Mouse (Mus musculus) heart, embryonic 13.5 days (tissue): Measurements from ENCODE around the gene Prelp. TPM values are rescaled to one million over a fixed set of nuclear protein-coding genes. Genes with fewer than 3 reads are reported as not detected.

Experiments used
- ATAC-seq: fragments of 200-750 bp; cut with Nextera tagmentation; 2 replicates; pipeline ENCODE4 v1.8.0; 2017; ENCODE audit warnings: moderate TSS enrichment; ENCODE audit not compliant: insufficient number of reproducible peaks, low FRiP score, low TSS enrichment; ENCODE audit errors: extremely low read depth
- H3K27ac ChIP-seq: fragments of 300-500 bp; sonication (generic); replicated peaks from 2 replicates; pipeline ENCODE4 v1.5.1; 2015; ENCODE audit warnings: moderate library complexity, mild to moderate bottlenecking, inconsistent platforms
- H3K27me3 ChIP-seq: fragments of 300-500 bp; sonication (generic); replicated peaks from 2 replicates; pipeline ENCODE4 v1.6.1; 2015; ENCODE audit warnings: mild to moderate bottlenecking, inconsistent platforms
- H3K36me3 ChIP-seq: fragments of 300-500 bp; sonication (generic); 2 replicates; pipeline ENCODE4 v1.6.1; 2015; ENCODE audit warnings: mild to moderate bottlenecking, inconsistent platforms
- H3K4me1 ChIP-seq: fragments of 300-500 bp; sonication (generic); 2 replicates; pipeline ENCODE4 v1.6.1; 2015; ENCODE audit warnings: inconsistent platforms
- H3K4me2 ChIP-seq: fragments of 300-500 bp; sonication (generic); 2 replicates; pipeline ENCODE4 v1.6.1; 2015; ENCODE audit warnings: inconsistent platforms, mild to moderate bottlenecking, moderate library complexity
- H3K4me3 ChIP-seq: fragments of 300-500 bp; sonication (generic); 2 replicates; pipeline ENCODE4 v1.5.1; 2015; ENCODE audit warnings: moderate library complexity, mild to moderate bottlenecking, inconsistent platforms
- H3K9ac ChIP-seq: fragments of 300-500 bp; sonication (generic); 2 replicates; pipeline ENCODE4 v1.6.1; 2015; ENCODE audit warnings: inconsistent platforms, mild to moderate bottlenecking, moderate library complexity
- H3K9me3 ChIP-seq: fragments of 300-500 bp; sonication (generic); 2 replicates; pipeline ENCODE4 v1.6.1; 2016; ENCODE audit warnings: inconsistent platforms
- WGBS: fragments of 180-500 bp; shearing (Covaris S2); methylation state at CpG from one replicate; pipeline ENCODE4 v1.1.7; 2015; ENCODE audit warnings: mixed read lengths; 5-methylcytosine and 5-hydroxymethylcytosine counted together
- polyA plus RNA-seq: library from polyadenylated mRNA; unstranded; fragments of >200 nt; fragmentation: Nextera tagmentation; extraction: Ambion mirVana; gene quantifications from 2 replicates; pipeline ENCODE4 v1.2.1, GENCODE M21; 2015

Prelp gene
- polyA plus RNA-seq, 1 experiment from 2014 or later = 3.1 TPM

DNA sequence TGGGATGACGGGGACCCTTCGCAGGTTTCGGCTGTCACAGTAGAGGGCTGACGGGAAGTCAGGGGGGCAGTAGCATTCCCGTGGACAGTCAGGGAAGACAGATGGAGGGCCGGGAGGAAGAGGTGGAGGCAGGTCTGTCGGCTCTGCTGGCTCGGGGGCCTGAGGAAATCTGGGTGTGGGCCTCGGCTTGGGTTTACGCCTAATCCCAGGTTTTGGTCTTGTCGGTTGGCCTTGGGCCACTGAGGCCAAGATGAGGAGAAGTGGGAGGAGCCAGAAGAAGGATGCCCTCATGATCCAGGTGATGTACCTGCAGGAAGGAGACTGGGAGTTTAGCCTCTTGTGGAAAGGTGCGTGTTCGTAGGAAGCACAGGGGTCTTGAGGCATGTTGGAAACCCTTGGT, 6.1 kb downstream of the Prelp start:
- peaks cover 32% of the 10 kb centered on the region for H3K27me3 ChIP-seq
- WGBS = 77% methylated on average over 13 of the region's 13 CpGs
- no peaks in the 10 kb centered on the region for H3K36me3 ChIP-seq
- peaks cover 41% of the 10 kb centered on the region for H3K4me1 ChIP-seq
- no peak overlapping the region for H3K9ac ChIP-seq
- H3K27ac ChIP-seq = no peak overlapping the region
- no peaks in the 10 kb centered on the region for H3K9me3 ChIP-seq
- H3K4me2 ChIP-seq = no peak overlapping the region
- no peak overlapping the region for H3K4me3 ChIP-seq
- no peak for ATAC-seq

- H3K4me1 ChIP-seq = peaks cover 44% of the 10 kb centered on the region
- 65% methylated on average over 6 of the region's 6 CpGs for WGBS
- H3K9ac ChIP-seq = no peak overlapping the region
- no peak overlapping the region for H3K4me3 ChIP-seq
- no peak overlapping the region for H3K27ac ChIP-seq
- no peaks in the 10 kb centered on the region for H3K9me3 ChIP-seq
- peaks cover 22% of the 10 kb centered on the region for H3K27me3 ChIP-seq
- ATAC-seq = no peak
- H3K36me3 ChIP-seq = no peaks in the 10 kb centered on the region
- no peak overlapping the region for H3K4me2 ChIP-seq
These were observed 8.2 kb downstream of the Prelp start for GRCm38 (mm10) chr1:133913018-133913417.

DNA sequence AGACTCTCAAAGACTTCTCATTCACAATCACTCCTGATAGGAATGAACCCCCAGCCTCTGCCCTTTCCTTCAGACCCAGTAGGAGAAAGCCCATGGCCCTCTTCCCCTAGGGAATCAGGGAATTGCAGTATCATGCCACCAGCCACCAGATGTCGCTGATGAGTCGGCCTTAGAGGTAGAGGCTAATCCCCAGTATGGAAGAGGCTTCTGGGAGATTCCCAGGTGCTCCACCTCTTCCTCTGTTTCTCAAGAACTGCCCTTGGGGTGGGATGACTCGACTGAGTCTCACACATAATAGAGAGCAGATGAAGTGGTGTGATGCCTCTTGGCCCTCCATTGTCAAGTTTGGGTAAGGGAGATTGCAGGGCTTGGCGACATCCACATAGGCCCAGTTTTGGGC, 9.8 kb downstream of the Prelp start:
- no peak for ATAC-seq
- Histone ChIP-seq H3K9me3 (no peaks in the 10 kb centered on the region), H3K4me1 (peaks cover 35% of the 10 kb centered on the region), H3K27ac (no peak overlapping the region), H3K4me2 (no peak overlapping the region), H3K9ac (no peak overlapping the region; the same call in 1 of the 2 replicates), H3K36me3 (no peaks in the 10 kb centered on the region), H3K27me3 (peaks cover 34% of the 10 kb centered on the region), H3K4me3 (no peak overlapping the region)
- WGBS = 30% methylated on average over 4 of the region's 4 CpGs

DNA sequence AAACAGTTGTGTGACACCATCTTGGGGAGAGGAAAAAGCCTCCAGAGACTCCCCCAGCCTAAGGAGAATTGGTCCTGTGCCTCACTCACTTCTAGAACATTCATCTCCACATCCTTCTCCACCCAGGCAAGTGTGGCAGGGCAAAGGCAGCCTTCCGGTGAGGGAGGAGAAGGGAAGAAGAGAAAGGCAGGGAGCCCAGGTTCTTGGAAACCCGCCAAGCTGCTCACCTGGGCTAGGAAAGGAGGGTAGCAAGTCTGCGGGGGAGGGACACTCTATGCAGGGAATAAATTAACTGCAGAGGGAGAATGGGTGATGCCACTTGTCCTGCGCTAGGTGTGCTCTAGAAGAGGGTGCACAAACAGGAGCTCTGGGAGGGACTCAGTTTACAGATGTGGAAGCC, 10.2 kb downstream of the Prelp start:
- Histone ChIP-seq H3K4me2 (no peak overlapping the region), H3K4me3 (no peak overlapping the region), H3K27me3 (peaks cover 39% of the 10 kb centered on the region), H3K4me1 (peaks cover 30% of the 10 kb centered on the region), H3K36me3 (no peaks in the 10 kb centered on the region), H3K27ac (no peak overlapping the region), H3K9me3 (no peaks in the 10 kb centered on the region), H3K9ac (no peak overlapping the region)
- 58% methylated on average over 4 of the region's 4 CpGs for WGBS
- no peak for ATAC-seq

DNA sequence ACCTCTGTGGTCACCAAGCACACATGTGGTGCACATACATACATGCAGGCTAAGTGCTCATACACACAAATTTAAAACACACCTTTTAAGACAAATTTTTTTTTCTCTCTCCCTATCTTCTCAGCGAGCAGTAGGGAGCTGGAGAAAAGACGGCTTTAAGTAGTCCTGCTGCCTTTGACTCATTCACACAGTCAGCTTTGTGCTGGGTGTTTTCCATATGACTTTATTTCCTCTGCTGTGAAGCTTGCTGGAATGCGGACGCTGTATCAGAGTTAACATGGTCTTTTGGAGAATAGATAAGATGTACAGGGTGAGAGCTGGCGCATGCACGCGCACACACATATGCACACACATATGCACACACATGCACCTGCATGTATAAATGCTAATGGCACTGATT, 11.1 kb downstream of the Prelp start:
- no peaks in the 10 kb centered on the region for H3K9me3 ChIP-seq
- H3K4me3 ChIP-seq = no peak overlapping the region
- 61% methylated on average over 7 of the region's 7 CpGs for WGBS
- H3K9ac ChIP-seq = no peak overlapping the region
- peaks cover 44% of the 10 kb centered on the region for H3K27me3 ChIP-seq
- no peak overlapping the region for H3K4me2 ChIP-seq
- peaks cover 22% of the 10 kb centered on the region for H3K4me1 ChIP-seq
- no peak overlapping the region for H3K27ac ChIP-seq
- H3K36me3 ChIP-seq = no peaks in the 10 kb centered on the region
- no peak for ATAC-seq

- H3K27ac ChIP-seq = peak overlapping the region; percentile 68
- no peaks in the 10 kb centered on the region for H3K36me3 ChIP-seq
- peak overlapping the region; percentile 98 for H3K4me2 ChIP-seq
- no peaks in the 10 kb centered on the region for H3K9me3 ChIP-seq
- peaks cover 22% of the 10 kb centered on the region for H3K4me1 ChIP-seq
- peak overlapping the region; percentile 82 for H3K9ac ChIP-seq
- peaks cover 45% of the 10 kb centered on the region for H3K27me3 ChIP-seq
- H3K4me3 ChIP-seq = peak overlapping the region; percentile 55
- peak; percentile 28; the same call in 1 of the 2 replicates for ATAC-seq
- WGBS = 12% methylated on average over 27 of the region's 27 CpGs
These were observed 12.3 kb downstream of the Prelp start for GRCm38 (mm10) chr1:133908659-133909575.

DNA sequence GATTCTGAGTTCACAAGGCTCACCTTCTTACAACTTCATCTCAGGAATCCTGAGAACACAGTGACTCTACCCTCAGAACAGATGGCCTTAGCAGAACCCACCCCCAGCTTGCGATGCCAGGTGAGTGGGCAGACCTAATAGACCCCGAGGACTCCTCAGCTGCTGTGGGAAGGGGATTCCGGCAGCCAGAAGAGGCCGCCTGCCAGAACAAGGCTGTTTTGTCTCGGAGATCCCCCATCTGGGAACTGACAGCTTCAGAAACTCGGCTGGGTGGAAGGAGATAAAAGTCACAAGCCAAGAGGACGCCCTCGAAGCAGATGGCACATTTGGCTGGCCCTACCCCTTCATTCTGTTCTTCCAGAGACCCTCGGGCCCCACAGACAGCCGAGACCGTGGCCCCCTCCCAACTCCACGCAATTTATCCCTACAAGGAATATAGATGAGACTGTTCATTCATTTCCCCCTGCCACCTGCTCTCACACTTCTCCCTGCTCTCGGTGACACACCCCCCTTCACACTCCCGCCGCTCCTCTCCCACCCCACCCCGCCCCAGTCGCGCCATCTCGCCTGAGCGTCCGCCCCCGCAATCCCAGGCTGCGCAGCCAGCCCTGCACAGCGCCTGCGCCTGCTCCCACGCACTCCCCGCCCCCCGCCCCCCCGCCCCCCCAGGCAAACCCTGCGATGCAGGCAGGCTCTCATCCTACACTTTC, 13.1 kb downstream of the Prelp start, which contains the start of gene Optc:
Gene Optc, minus strand, starts transcription at position 51 of the 710 bp plus-strand sequence.
- peak within 1 kb of the TSS; percentile 68 for H3K27ac ChIP-seq
- peak within 1 kb of the TSS; percentile 98 for H3K4me2 ChIP-seq
- 2% methylated on average over 30 of the region's 30 CpGs for WGBS
- ATAC-seq = 0 out of 2 replicates have a peak, but pooled peaks have one; percentile 39
- H3K9ac ChIP-seq = peak within 1 kb of the TSS; percentile 82
- peaks cover 22% of the 10 kb centered on the region for H3K4me1 ChIP-seq
- H3K36me3 ChIP-seq = no peaks in the 10 kb centered on the region
- H3K27me3 ChIP-seq = peaks cover 46% of the 10 kb centered on the region
- H3K9me3 ChIP-seq = no peaks in the 10 kb centered on the region
- H3K4me3 ChIP-seq = peak within 1 kb of the TSS; percentile 55

GRCm38 (mm10) chr1:133906420-133906819, 14.8 kb downstream of the Prelp start:
- no peaks in the 10 kb centered on the region for H3K9me3 ChIP-seq
- H3K27me3 ChIP-seq = peaks cover 52% of the 10 kb centered on the region
- peaks cover 22% of the 10 kb centered on the region for H3K4me1 ChIP-seq
- H3K27ac ChIP-seq = no peak overlapping the region
- no peak for ATAC-seq
- H3K9ac ChIP-seq = no peak overlapping the region
- 52% methylated on average over 12 of the region's 12 CpGs for WGBS
- H3K4me3 ChIP-seq = no peak overlapping the region
- H3K4me2 ChIP-seq = no peak overlapping the region
- no peaks in the 10 kb centered on the region for H3K36me3 ChIP-seq

- Histone ChIP-seq H3K9me3 (no peaks in the 10 kb centered on the region), H3K4me3 (no peak overlapping the region), H3K4me2 (no peak overlapping the region), H3K27ac (no peak overlapping the region), H3K4me1 (peaks cover 28% of the 10 kb centered on the region), H3K36me3 (no peaks in the 10 kb centered on the region), H3K27me3 (peaks cover 22% of the 10 kb centered on the region), H3K9ac (no peak overlapping the region)
- no peak for ATAC-seq
- 85% methylated on average over 9 of the region's 9 CpGs for WGBS
These were observed 20.4 kb downstream of the Prelp start for GRCm38 (mm10) chr1:133900825-133901224.

DNA sequence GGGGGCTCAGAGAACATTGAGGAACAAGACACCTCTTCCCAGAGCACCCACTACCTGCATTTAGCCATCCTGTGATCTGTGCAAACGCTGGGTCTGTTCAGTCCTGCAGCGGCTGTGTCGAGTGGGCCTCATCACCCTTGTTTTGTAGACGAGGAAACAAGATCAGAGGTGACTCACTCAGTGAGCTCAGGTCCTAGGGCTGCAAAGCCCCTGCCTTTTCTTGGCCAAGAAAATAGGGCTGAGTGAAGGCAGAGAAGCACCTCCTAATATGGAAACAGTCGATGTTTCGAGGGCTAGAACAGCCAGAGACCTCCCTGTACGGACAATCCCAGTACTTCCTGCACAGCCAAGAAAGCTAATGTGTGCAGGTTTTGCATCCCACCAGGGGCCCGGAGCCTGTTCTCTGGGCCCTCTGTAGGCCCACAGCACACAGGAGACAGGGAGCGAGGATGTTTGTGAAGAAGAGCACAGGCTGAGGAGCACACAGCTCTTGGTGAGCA, 22.1 kb downstream of the Prelp start:
- Histone ChIP-seq H3K9me3 (no peaks in the 10 kb centered on the region), H3K36me3 (no peaks in the 10 kb centered on the region), H3K4me1 (peaks cover 44% of the 10 kb centered on the region), H3K27ac (peak overlapping the region; percentile 49), H3K9ac (peak overlapping the region; percentile 55), H3K27me3 (peaks cover 12% of the 10 kb centered on the region; the same call in 1 of the 2 replicates), H3K4me3 (no peak overlapping the region), H3K4me2 (no peak overlapping the region)
- WGBS = 39% methylated on average over 9 of the region's 9 CpGs
- no peak for ATAC-seq

- no peak overlapping the region for H3K9ac ChIP-seq
- H3K4me3 ChIP-seq = no peak overlapping the region
- H3K4me2 ChIP-seq = no peak overlapping the region
- no peaks in the 10 kb centered on the region for H3K36me3 ChIP-seq
- 0 out of 2 replicates have a peak, but pooled peaks cover 7% of the 10 kb centered on the region for H3K27me3 ChIP-seq
- 62% methylated on average over 6 of the region's 6 CpGs for WGBS
- ATAC-seq = no peak
- H3K27ac ChIP-seq = no peak overlapping the region
- no peaks in the 10 kb centered on the region for H3K9me3 ChIP-seq
- H3K4me1 ChIP-seq = peaks cover 58% of the 10 kb centered on the region
These were observed 23.9 kb downstream of the Prelp start for GRCm38 (mm10) chr1:133897293-133897692.
